Mouse (Mus musculus) urinary bladder, postnatal 14 days (tissue): ENCODE measurements around the gene Sh2d4b.

ENCODE experiments used
- DNase-seq: peaks from one replicate; pipeline ENCODE4 v3.0.0; 2021; ENCODE audit warnings: low spot score

The Sh2d4b gene

DNA sequence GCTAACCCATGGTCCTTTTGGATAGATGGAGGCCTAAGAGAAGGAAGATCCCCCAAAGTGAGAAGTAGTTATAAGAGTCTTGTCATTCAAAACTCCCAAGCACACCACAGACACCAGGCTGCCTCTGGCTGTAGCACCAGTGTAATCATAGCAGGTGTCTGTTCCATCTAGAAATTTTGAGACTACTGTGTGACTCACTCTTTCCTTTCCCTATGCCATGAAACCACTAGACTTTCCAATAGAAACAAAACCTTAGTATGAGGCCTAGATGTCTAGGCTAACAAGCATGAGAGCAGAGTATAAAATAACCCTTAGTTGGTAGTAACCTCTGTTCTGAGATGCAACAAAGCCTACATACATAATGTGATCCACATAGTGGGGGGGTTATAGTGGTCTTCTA, 55.7 kb downstream of the Sh2d4b start:
- no peak for DNase-seq

DNA sequence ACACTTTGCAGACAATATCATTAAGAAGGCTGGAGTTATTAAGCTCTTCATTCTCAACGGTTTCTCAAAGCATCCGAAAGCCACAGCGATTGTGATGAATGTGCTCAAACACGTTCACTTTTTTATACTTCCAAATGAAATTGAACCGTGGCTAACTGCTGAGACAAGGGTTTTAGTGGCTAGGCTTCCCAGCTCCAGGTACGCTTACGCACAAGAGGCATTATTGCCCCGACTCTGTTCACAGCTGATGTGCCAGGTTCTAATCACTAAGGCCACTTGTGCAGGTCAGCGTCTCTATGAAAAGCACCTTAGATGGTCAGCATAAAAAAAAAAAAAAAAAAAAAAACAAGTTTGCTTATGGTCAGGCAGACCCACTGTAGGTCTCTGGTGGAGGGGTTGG, 62.6 kb downstream of the Sh2d4b start:
- no peak for DNase-seq

DNA sequence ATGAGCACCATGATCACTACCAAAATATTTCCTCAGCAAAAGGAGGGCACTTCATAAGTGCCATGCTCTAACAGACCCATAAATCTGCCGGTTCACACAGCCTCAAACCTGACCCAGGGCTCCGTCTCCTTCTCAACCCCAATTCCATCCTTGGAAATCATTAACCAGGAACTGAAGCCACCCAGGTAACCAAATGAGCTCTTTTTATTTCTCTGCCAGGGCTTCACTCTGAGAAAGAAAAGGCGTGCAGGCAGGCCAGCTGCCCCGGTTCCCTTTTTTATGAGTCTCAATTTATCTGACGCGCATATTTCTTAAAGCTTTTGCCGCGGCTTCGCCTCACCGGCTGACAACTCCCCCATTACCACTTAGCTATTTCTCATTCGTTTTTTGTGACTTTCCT, 63.0 kb downstream of the Sh2d4b start:
- no peak for DNase-seq

DNA sequence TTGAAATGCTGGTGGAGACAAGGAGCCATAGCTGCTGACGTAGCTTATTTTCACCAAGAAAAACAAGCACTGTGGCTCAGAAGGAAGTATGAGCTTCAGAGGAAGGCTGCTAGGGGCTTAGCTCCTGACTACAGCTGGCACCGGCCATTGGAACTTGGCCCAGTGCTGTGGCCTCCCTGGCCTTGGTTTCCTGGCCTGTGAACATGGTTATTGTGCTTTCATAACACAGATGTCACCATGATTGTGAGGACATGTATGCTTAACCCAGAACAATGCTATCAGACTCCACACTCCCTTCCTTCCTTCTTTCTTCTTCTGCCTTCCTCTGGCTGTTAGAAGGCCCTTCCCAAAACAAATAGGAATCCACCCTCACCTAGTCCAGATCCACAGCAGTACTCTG, 75.0 kb downstream of the Sh2d4b start:
- DNase-seq = no peak

DNA sequence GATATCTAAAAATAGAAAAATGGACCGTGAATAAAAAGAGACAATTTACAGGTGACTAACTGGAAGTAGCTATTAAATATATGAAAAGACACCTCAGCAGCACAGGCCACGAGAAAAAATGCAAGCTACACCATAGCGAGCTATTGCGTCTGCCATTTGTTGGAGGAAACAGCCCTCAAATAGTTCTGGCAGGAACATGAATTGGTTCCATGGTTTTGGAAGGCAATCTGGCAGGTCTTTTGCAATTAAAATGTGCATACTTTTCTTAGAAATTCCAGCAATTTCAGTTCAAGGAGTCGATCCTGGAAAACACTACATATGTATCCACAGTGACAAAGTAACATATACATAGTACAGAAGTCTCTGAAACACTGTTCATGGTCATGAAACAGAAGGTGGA, 76.4 kb downstream of the Sh2d4b start:
- DNase-seq = no peak

DNA sequence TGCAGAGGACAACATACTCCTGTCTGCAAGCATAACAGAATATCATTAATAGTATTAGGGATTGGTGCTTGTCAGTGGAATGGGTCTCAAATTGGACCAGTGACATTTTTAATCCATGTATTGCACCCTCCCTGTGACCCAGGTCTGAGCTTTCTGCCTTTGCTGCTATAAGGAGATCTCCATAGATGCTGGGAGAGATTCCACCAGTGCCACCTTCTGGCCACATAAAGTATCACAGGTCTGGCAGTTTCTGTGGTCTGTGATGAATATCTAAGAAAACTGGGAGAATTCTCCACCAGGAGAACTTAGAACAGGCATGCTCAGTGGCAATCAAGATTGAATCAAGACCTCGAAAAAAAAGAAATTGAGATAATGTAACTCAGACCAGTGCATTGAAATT, 101.5 kb downstream of the Sh2d4b start:
- DNase-seq = peak; percentile 29

DNA sequence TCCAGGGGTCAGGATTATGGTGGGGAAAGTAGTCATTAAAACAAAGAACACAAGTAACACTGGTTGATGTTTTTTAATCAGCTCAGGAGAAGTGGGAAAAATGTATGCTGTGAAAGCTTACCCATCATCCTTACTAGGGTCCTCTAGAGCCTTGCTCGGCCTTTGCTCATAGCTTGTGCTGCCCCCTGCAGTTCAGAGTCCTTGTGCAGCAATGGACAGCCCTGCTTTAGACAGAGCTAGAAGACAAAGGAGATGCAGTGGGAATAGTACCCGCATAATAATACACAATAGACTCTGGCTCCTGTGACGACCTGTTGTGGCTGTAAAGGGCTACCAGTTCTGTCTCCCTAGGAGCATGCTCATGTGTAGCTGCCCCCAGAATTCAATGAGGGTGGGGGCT, 104.0 kb downstream of the Sh2d4b start:
- no peak for DNase-seq

DNA sequence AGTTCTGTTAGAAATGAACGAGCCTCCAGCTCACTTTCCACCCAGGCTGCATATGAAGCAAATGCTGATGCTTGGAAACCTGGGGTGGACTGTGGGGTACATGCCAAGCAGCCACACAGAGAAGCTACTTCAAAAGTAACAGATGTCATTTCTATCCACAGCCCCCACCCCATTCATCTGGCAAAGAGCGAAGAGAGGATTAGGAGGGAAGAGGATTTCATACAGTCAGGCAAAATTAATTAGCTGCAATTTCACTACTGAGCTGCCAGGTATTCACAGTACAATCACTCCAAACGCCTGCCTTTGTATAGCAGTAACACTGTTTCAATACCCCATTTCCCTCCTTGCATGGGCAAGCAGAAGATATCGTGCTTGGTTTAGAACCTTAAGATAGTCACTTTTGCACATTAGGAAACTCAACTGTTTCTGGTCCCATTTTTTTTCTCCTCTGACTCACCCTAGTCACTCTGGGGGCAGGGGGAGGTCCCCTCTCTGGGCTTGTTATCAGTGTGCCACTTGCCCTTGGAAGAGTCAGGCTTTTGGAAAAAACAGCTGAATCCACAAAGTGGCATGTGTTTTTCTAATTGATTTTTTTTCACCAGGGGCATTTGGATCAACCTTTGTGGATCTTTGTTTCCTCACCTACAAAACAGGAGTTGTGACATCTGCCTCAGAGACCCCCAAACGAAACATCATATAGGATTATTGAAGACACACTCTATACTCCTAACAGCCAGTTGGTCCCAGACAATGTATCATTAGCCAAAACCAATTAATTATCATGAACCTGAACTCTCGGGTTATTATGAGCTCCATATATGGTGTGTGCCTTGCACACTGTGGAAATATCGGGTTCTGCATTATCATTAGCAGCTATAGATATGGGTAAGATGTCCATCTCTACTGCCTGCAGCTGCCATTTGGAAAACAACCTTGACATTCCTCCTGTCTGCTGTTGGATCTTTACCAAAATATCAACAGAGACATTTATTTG, 123.7 kb downstream of the Sh2d4b start:
- no peak for DNase-seq
